Mouse (Mus musculus): ENCODE measurements around the gene Hpse2.

Gene Hpse2

DNA sequence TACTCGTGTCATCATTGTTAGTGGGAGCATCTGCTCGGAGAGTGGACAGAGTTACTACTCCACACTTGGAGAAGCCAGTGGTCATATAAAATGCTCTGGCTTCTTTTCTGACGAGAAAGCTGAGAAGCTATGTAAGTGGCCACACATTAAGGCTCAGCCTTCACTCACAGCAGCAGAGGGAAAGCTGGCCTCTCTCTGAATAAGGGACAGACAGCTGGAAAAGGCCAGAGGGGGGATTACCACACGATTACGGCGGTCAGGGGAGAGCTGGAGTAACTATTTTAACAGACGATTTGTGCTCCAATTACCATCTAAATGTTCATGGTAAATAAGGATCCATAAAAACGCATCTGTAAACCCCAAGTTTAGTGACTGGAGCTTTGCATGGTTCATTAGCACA, 232.1 kb downstream of the Hpse2 start:
- DNase-seq (ENCODE audit: low spot score in 2 of 2) = no peak

DNA sequence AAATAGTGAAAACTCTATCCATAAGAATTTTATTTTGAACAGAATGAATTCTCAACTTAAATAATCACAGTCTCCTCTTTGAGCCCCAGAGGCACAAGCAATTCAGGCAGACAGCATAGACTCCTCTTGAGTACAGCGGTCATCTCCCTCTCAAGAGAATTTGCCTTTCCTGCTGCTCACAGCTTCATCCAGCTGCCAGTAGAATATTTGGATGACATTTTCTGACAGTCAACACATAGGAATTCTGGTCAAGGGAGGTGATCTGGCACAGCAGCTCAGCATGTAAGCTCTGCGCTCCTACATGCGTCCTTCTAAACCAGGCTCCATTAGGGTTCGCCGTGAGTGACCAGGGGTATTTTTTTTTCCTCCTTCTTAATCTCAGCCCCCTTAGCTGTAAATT, 232.6 kb downstream of the Hpse2 start:
- no peak for DNase-seq (ENCODE audit: low spot score in 2 of 2)

DNA sequence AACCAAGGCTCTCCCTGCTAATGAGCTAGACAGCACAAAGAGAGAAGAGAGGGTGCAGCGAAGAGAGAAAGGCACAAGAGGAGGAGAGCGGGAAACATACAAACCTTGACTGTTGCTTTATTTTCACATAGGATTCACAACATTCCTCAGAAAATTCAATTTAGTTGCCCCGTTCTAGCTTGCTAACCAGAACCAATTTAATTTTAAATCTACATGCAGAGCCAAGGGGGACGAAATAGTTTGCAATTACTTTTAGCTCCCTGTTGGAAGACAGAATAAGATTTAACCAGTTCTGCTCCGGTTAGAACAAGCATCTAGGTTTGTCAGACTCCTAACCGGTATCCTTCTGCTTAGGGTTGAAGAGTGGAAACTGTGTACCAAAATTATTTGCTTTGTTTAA, 240.3 kb downstream of the Hpse2 start:
- DNase-seq (ENCODE audit: low spot score in 2 of 2) = no peak

DNA sequence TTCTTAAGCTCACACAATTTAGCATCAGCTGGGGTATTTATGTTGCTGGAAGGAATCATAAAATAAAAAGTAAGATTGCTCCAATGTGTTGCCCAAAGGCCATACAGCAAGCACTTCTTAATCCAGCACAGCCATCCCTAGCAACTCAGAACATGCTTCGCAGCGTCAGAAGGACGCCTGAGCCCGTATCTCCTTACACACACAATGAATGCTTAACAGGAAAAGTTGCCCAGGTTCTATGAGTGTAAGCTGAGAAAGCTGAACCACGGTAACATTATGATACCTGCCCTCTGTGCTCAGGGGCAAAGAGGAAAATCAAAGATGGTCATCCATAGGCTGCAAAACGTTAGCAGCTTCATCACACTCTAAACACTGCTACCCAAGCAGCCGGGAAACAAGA, 241.3 kb downstream of the Hpse2 start:
- no peak for DNase-seq (ENCODE audit: low spot score in 2 of 2)

DNA sequence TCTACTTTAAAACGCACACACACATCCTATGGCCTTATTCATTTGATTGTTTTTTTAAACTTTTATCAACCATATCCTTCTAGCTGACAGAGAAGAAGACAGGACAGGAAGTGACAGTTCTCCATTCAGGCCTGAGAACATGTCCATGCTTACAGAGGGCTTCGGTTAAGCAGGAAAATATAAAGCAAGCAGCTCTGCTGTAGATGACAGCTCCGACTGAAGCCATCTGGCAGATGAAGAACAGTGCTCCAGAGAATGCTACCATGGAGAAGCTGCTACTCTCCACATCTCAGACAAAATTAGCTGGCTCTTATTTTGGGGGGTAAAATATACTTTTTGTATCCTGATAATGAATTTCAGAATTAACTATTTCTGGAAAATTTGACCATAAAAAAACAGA, 246.5 kb downstream of the Hpse2 start:
- peak; percentile 24 to 33 for DNase-seq (ENCODE audit: low spot score in 2 of 2)

DNA sequence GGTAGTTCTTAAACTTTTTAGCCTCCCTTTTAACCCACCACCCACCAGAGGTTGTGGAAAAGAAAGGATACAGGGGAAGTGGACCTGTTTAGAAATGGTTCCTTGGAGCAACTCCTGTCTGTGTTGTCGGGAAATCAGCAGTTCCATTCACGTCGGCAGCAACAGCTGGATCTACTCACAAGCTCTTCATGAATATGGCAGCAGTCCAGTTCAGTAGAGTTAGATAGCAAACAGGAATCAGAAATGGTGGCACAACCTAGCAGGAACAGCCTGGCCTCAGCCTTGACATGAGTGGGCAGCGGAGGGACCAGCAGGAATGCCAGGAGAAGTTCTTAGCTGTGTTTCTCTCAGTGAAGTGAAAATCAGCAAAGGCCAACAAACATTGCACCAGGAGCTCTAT, 278.4 kb downstream of the Hpse2 start:
- DNase-seq (ENCODE audit: low spot score in 2 of 2) = no peak

DNA sequence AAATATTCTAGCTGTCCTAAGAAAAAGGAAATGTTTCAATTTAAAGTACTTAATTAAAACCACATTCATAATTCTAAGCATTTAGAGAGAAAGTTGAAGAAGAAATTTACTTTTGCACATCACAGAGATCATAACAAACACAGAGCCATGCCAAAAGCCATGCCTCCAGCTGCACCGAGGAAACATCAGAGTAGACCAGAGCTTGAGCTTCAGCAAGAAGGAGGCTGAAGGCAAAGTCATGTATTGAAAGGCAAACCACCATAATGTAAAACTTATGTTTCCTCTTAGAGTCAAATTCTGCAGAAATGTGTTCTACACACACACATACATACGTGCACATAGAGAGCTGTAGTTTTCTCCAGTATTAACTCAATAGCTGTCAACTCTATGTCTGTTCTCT, 291.2 kb downstream of the Hpse2 start:
- no peak for DNase-seq (ENCODE audit: low spot score in 2 of 2)

DNA sequence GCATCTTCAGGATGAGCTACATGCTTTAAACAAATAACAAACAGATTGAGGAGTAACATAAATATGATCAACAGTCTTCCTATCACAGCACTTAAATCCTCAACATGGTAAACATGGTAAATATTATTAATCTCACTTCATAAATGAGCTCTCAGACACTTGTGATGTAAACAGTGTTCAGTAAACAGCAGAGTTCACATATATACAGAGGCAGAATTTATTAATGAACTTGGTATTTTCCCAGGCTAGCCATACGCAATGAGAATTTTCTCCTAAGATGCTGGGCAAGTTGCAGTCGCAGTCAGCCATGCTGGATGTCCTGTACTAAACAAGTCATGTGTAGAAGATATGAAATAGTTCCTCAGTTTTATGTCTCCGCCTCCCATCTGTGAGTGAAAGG, 300.9 kb downstream of the Hpse2 start:
- DNase-seq (ENCODE audit: low spot score in 2 of 2) = no peak

DNA sequence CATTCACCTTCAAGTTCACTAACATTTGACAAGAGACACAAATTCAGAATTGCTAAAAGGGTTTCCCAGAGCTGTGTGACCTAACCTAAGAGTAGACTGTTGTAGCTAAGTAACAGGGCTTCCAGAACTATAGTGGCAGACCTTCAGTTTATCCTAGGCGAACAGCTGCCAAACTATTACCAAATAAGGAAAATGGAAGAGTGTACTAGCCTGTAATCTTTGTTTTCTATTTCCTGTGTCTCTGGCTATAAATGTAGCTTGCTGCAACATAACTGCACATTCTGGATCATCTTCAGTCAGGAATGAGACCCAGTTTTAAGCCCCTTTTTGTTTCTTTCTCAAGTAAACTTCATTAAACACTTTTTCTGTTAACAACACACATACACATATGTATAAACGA, 324.0 kb downstream of the Hpse2 start:
- DNase-seq (ENCODE audit: low spot score in 2 of 2) = no peak

DNA sequence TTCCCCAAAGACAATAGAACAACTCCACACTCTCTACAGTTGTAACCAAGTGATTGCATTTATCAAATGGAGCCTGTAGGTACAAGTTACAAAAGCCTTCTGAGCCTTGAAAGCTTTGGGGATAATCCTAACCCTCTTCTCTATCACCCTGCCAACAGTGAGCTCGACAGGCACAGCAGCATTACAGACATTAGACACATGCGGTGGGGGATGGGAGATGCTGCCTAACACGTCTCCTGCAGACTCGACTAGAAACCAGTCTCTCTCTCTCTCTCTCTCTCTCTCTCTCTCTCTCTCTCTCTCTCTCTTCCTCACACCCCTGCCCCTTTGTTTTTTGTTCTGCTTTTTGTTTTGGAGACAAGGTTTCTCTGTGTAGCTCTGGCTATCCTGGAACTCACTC, 343.6 kb downstream of the Hpse2 start:
- DNase-seq (ENCODE audit: low spot score in 2 of 2) = no peak

DNA sequence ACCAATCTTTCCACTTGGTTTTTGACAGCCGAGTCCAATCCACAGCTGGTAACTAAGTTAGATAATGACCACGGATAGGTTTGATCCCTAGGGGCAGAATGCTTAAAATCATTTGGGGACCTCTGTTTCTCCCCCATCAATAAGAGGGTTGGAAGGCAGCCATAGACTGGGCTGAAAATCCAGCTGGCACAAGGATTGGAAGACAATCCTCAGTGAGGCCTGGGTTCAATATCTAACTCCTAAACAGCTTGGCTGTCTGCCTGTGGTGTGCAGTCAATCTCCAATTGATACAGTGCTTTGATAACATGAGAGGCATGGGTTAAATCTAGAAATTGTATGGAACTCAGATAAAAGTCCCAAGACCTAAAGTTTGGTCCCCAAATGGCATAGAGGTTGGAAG, 345.4 kb downstream of the Hpse2 start:
- DNase-seq (ENCODE audit: low spot score in 2 of 2) = no peak

DNA sequence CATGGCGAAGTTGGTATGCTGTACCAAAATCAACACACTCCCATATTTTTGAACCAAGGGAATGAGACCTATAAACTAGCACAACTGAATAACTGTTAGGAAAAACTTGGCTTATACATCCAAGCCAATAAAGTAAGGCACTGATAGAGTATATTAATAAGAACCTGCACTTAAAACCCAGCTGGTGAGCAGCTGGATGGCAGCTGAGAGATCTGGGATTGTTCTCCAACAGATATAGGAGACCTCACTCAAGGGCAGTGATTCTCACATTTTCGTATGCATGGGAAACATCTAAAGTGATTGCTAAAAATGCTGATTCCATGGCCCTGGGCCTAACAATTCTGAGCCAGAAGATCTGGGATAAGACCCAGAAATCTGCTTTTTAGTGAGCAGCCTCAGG, 345.9 kb downstream of the Hpse2 start:
- DNase-seq (ENCODE audit: low spot score in 2 of 2) = no peak

DNA sequence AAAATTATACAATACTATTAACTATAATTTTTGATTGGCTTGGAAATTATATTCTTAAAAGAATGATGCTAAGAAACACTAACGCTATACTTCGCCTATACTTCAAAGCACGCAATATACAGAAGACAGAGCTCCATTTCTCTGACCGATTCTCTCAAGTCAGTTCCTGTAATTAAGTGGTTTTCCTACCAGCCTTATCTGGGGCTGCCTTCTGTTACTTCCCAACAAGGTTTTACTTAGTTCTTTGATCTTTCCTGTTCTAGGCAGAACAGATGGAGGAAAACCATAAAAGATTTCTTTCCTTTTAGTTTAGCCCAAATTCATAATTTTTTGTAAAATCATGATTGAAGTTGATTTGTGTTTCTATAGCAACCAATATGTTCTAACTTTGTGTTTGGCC, 351.8 kb downstream of the Hpse2 start:
- no peak for DNase-seq (ENCODE audit: low spot score in 2 of 2)

DNA sequence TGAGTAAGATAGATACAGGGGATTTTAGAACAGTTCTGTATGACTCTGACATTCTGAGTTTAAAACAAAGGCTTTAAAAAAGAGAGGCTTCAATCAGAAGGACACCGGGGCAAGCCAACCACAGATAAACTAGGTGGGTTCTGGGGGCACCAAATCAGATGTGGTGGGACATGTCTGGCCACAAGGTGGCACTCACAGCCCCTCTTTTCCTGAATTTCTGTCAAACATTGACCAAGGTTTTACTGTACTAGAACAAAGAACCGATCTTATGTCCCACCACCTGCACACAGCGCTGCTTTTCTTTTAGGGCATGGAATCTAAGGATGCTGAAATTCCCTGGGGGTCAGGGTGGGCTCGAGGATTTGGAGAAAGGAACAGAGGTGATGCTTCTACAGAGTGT, 360.9 kb downstream of the Hpse2 start:
- DNase-seq (ENCODE audit: low spot score in 2 of 2) = peak; percentile 39 to 68

DNA sequence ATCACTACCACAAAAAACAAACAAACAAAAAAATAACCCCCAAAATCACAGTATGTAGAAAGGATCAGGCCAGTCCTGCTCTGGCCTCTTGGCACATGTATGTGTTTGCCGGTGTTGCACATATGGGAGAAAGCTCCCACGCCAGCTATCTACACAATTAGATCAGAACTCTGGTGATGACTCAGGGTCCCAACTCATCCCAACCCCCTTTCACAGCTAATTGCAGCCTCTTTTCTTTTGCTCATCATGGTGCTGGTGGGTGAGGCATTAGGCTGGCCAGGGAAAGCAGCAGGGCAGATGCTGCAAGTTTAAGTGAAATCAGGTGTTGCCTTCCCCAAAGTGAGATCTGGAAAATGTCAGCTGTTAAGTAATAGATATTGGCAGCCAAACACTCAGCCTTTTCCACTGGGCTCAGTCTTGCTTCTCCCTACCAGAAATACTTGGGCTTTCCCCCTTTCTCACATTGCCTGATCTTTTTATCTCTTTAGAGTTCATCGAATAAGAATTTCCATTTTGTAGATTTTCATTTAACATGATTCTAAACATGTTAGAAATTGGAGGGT, 365.5 kb downstream of the Hpse2 start:
- no peak for DNase-seq (ENCODE audit: low spot score in 2 of 2)

DNA sequence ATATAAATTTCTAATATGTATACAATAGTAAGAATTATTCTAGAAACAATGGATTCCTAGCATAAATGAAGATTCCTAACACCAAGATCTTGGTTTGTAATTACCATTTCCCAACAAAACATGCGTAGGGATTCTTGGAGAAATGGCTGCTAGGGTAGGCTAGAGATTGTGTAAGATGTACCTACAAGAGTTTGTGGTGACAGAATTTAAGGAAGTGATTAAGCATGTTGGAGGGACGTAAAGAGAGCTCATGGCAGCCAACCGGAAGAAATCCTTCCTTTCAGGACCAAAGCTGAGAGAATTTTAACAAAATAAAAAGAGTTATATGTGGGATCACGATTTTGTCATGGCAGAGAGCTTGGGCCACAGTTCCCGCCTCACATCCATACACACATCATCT, 369.4 kb downstream of the Hpse2 start:
- DNase-seq (ENCODE audit: low spot score in 2 of 2) = no peak

DNA sequence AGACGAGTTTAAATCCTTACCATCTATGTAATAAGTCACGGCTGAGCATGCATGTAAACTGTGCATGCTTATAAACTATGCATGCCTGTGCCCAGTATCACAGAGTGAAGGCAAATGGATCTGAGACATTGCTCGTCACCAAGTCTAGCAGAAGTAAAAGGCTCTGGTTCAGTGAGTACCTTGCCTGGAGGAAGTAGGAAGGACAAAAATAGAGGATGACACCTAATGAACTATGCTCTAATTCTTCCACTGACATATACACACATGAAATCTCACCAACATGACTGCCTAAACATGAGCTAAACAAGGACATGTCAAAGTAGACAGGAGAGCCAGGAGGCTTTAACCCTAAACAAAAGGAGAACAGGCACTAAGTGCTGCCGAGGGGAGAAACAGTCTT, 391.7 kb downstream of the Hpse2 start:
- DNase-seq (ENCODE audit: low spot score in 2 of 2) = no peak

DNA sequence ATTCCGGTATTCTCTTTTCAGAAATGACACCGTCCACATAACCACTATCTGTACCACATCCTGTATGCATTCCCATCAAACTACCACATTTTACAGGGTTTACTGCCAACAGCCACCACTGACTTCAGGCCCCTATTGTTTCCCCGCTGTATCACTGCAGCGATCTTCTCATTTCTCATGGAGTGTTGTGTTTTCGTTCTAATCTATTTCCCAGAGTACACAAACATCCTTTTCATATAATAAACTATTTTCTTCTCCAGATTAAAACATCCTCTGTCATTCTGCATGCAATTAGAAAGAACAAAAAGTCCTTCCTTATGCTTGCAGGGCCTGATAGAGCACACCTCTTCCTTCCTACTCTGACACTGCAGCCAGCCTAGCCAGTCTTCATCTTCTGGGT, 399.3 kb downstream of the Hpse2 start:
- DNase-seq (ENCODE audit: low spot score in 2 of 2) = no peak

DNA sequence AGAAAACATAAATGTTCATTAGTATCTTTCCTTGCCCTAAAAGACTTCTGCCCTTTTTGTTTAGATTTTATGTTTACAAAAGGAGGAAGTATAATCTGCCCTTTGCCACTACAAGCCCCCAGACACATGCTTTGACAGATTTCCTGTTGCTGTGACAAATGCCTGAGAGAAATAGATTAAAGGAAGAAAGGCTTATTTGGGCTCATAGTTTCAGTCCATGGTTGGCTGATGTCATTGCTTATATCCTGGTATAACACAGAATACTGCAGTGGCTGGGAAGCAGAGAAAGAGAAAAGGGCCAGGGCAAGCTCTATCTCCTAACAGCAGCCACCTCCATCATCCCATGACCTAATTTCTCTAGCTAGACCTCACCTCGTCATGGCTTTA, 401.8 kb downstream of the Hpse2 start:
- DNase-seq (ENCODE audit: low spot score in 2 of 2) = no peak

DNA sequence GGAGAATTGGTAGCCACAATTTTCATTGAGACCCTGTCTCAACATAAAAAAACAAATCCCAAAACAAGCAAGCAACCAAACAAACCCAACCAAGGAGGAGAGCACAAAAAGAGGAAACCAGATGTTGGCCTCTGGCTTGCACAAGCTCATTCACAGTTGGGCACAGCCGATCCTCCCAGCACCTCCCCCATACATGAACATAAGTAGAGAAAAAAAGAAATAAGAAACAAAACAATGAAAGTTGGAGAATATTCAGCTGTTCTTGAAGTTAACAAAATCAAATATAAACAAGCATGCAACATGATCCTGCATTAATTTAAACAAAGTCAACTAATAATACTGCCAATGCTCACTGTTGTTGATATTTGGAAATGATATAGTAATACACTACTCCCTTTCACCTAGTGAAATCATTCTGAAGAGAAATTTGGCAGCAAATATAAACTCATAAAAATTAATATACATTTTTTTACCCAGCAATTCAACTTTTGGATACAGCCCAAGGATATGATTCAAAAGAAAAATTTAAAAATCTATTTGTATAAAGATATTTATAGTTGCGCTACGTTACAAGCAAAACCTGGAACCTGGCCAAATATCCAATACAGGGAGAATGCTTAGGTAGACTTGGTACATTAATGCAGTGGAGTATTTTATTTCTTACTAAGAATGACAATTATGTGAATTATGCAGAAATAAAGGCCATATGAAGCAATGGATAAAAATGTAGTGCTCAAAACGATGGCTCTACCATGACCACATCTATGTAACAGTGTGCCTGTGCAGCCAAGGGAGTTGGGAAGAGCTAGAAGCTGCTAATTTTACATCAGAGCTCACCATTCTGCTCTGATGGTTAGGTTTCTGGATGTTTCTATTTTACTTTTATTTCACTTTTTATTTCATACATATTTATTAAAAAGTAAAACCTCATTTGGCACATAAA, 402.5 kb downstream of the Hpse2 start:
- DNase-seq (ENCODE audit: low spot score in 2 of 2) = no peak

DNA sequence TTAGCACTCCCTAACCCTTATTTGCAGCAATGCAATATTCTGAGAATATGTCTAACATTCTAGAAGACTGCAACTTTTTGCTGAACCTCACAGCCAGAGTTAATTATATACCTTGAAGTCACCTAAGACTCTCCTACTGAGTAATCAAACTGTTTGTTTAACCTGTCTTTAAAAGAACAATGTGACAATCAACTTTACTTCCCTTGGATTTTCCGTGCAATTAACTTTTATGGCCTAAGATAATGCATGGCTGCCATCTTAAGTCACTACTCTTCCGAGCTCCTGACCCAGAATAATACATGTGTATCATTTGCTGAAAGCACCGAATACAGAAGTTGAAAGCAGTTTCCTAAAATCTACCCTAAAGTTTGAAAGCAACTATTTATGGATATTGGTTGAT, 407.6 kb downstream of the Hpse2 start:
- no peak for DNase-seq (ENCODE audit: low spot score in 2 of 2)

DNA sequence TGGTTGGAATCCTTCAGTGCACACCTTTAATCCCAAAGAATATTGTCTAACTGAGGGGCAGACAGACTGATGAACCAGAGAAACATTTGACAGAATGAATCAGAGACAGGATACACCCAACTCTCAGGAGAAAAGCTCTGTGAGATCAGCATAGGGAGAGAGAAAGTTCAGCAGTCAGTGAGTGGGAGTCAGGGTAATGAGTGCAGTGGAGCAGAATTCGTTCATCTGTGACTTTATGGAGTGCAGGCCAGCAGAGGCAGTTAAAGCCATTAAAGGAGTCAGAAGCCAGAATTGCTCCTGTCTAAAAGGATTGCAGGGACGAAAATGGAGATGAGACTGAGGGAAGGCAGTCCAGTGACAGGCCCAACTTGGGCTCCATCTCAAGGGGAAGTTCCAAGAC, 410.2 kb downstream of the Hpse2 start:
- DNase-seq (ENCODE audit: low spot score in 2 of 2) = no peak

DNA sequence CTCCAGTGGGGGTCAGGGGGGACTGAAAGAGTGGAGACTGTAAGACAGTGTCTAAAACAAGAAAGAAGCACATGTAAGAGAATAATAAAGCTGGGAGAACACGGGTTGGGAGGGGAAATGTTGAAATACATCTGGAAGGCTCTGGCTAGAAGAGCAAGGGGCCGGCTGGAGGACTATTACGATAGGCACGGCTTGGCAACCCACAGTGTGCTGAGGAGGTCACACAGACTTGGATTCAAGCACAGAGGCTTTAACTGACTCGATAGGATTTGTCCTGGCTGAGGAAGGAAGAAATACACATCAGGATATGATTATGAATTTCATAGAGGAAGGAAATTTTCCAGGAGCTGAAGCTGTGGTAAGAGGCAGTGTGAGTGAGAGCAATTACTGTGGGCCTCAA, 414.4 kb downstream of the Hpse2 start:
- no peak for DNase-seq (ENCODE audit: low spot score in 2 of 2)

DNA sequence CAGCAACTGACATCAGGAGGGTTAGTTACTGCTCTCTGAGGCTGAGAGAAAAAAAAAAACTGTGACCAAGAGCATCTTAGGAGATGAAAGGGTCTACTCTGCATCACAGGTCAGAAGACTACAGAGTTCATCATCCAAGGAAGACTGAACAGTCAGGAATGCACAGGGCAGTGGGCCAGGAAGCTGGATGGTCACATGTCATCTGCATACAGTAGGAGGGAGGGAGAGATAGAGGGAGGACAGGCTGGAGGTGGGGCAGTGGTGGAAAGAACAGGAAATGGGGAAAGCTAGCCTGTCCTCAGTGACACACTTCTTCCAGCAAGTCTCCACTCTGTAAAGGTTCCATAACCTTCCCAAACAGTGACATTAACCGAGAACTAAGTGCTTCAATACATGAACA, 423.0 kb downstream of the Hpse2 start:
- no peak for DNase-seq (ENCODE audit: low spot score in 2 of 2)
